Mouse (Mus musculus) MN1 (cell line): ENCODE results near the gene Dnah2.
"Not testable (repeated sequence)": the region's sequence is repeated elsewhere in the genome, so short reads cannot be mapped to it uniquely, and the experiment has no call there.

Experiments
- DNase-seq: peaks from one replicate; pipeline ENCODE4 v3.0.0-alpha.2; 2016; ENCODE audit warnings: low spot score

The Dnah2 gene

DNA sequence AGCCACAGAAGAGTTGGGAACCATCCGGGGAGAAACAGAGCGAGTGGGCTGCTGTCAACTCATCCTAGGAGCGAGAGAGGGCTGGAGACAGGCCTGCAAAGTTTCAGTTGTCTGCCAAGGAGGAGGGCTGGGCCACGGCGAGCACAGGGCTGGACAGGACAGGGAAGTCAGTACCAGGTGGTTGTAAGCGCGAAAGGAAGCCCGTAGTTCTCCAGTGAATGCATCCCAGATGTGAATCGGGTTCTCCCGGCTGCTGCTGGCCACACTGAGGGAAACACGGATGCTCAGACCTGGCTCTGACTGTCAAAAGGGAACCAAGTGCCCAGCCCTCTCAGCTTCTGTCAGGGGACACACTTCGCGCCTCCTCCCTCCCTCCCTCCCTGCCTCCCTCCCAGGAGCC lies 14.5 kb upstream of the Dnah2 start:
- no peak for DNase-seq

DNA sequence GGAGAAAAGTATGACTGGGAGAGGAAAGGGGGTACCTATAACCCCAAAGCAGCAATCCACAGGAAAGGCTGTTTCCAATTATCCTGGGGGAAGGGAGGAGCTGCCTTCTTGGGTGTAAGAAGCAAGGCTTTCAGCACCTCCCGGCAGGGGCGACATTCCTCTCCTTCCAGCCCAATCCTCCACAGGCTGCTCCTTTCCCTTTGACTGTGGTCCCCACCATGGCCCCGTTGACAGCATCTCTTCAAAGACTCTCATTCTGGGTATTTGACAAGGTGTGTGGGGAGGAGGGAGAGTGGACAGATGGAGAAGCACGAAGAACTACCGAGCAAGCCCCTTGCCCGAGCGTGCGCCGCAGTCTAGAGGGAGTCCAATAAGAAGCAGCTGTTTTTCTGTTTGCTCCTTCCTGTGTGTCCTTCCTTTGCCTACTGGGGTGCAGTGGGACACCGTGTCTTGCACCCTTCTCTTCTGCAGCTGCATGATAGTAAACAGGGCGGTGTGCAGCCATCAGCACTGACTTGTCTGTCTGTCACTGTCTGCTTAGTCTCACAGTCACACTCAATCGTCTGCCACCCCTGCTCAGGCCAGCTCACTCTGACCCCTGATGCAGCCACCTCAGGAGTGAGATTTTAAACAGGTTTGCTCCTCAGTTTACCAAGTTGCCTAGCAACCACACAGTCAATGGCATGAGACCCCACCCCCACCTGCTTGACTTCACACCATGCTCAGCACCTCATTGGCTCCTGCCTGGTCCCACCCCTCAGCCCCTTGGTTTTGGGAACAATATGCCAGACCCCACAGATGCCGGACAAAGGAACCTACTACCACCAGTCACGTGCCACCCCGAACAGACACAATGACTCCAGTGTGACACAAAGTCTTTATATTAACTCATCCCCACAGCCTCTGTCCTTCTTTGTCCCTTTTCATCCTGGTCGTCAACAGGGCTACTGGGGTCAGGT lies 12.3 kb upstream of the Dnah2 start:
- no peak for DNase-seq

DNA sequence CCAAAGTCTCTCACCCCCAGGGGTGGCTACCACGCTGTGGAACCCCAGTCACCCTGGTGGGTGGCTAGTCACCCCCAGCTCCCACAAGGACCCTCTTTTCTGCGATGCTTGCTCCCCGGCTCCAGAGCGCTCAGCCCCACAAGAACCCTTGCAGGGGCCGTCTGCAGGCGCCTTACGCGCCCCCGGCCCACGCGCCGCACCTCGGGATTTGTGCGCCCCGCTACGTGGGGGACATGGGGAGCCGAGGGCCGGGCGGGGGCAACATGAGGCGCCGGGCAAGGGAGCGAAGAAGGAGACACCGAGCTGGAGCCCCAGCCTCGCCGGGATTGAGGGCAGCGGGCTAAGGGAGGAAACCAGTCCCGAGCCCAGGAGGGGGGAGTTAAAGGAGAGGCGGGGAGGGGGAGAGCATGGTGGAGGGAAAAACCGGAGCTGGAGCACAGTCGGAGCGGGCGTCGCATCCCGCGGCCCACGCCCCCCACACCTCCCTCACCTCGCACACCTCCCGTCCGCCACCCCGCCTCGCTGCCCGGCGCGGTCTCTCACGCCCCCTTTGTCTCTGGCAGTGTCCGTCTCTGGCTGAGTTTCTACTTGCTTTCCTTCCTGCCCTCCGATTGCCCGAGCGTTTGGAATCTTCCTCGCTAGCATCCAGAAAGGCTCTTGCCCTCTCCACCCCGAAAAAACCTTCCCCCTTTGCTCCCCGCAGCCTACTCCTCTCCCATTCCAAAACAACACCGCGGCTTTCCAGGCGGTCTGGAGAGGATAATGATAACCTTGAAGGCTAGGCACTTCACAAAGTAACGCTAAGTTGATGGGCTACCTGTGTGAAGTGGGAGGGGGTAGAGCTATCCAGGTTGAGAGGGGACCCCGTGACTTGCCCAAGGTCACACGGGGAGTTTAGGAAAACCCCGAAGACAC lies 11.2 kb upstream of the Dnah2 start, which contains the start of gene Efnb3:
TSS of gene Efnb3 (minus strand) at position 355 of the 915 bp plus-strand sequence.
- no peak for DNase-seq

DNA sequence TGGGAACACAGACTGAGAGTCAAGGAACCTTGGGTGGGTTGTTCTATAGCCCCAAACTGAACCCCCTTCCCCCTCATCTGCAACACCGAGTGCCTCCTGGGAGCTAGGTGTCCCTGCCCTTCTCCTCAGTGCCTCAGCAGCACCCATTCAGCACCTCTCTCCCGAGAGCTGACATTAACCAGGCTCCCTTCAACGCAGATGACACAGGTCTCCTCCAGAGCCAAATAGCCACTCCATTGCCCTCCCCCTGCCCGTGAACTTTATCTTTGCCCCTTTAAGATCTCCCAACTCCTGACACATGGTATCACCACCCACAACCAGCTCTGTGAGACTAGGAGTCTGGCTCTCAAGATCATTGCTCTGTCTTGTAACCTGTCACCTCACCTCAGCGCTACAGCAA lies 10.3 kb upstream of the Dnah2 start:
- no peak for DNase-seq

DNA sequence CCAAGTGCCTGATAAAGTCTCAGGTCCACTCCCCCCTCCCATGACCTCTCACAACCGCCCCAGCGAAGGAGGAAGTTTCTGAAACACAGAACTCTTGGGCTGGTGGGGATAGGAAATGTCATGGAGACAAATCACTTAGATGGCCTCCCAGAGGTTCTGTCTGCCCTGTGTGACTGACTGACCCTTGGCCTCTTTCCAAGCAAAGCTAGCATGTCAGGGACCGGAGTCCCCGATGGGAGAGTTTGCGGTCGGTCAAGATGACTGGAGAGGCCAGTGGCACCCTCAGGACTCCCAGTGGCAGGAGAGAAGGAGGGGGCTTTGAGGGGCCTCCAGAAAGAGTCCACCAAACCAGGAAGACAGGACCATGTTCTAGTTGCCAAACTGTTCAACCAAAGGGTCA lies 9.8 kb upstream of the Dnah2 start:
- DNase-seq: no peak

DNA sequence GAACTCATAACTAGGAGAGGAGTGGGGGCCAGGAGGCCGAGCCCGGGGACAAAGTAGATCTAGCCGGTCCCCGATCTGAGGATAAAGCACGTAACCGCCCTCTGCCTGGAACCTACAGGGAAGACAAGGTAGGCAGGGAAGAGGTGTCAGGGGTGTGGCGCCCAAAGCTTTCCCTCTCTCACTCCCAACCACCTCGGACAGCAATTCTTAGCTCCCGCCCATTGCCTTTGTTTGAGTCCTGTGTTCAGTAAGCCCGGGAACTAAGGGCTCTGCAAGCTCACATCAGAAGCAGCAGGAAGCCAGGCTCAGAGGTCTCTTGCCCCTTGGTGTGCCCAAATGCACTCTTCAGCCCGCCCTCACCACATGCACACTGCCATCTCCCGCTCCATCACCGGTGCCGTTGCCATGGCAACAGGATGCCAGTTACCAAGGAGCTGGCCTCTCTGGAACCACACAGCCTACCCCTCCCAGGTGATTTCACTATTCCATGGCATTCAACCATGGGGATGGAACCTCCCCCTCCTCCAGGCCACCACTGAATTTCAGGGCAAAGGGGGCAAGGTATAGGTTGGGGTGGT lies 8.6 kb upstream of the Dnah2 start:
- DNase-seq: peak; percentile 40

DNA sequence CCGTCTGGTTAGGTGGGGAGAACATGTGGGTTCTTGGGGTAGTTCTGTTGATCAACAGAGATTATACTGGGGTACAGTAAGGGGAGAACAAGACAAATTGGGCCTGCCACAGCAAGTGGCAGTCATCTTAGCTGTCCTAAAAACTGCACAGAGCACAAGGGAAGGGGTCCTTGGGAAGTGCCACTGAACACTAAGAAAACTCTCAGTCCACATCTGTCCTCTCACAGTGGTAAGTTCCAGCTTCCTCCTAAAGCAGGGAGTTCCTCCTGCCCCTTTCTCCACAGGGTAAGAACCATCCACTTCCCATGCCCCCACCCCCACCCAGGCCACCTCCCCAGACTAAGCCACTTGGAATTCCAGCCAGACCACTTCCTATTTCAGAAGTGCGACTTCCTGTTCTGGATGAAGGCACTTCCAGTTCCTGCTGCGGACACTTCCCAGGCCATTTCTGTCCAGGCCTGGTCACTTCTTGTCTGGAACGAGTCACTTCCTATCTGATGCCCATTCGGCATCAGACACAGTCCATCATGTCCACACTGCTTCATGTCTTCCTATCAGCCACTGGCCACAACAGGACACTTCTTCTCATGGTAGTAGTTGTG lies 5.7 kb upstream of the Dnah2 start:
- no peak for DNase-seq

DNA sequence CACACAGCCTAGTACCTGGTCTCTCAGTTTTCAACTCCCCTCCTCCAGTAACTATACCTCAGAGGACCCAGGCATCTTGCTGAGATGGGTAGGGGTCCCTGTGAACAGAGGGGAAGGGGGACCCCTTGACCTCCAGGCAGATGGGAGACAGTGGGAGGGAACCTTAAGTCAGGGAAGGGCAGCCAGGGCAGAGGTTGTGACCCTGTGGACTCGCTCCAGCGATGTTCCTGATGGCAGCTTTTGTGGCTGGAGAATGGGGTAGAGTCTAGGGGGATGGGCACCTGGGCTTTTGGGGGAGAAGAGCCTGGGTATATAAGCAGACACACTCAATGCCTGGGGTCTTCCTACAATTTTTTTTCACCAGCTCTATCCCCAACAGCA lies 4.4 kb upstream of the Dnah2 start:
- DNase-seq: no peak

DNA sequence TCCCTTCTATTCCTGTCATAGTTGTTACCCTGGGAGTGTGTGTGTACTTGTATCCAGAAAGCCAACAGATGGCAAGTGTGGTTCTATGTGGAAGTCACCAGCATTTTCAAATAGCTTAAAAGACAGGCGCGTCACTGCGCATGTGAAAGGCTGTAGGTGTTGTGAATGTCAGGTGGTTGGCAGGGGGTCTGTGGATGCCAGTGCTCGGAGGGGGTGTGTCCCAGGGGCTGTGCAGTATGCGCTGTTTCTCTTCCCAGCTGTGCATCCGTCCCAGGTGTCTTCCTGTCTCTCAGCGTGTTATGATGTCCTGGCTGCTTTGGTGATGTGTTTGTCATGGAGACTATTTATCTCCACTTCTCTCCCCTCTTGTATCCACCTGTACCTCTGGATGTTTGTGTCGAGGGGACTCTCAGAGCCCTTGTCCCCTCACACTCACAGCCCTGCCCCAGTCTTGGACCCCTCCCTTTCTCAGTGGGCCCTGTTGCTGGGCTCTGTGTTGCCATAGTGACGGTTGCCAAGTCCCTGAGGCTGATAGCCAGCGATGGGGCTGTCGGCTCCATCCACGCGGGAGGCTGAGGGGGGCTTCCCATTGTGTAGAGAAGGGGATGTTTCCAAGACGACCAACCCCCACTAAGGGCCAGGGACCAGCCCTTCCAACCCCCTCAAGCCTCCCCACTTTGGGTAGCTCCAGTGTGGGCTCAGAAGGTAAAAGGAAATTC lies 3.9 kb upstream of the Dnah2 start:
- no peak for DNase-seq

DNA sequence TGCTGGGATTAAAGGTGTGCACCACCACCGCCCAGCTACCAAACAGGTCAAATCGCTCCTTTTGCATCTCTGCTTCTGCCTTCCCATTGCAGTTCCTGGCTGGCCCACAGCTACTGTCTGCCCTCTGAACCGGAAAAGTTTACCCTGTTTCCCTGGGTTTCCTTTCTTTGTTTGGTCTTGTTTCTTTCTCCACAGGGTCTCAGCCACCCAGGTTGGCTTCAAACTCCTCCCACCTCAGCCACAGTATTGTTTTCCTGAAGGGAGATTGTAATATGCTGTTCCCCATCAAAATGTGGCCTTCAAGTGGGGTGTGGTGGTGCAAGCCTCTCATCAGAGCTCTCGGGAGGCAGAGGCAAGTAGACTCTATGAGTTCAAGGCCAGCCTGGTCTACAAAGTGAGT lies 2.4 kb upstream of the Dnah2 start:
- DNase-seq: no peak

DNA sequence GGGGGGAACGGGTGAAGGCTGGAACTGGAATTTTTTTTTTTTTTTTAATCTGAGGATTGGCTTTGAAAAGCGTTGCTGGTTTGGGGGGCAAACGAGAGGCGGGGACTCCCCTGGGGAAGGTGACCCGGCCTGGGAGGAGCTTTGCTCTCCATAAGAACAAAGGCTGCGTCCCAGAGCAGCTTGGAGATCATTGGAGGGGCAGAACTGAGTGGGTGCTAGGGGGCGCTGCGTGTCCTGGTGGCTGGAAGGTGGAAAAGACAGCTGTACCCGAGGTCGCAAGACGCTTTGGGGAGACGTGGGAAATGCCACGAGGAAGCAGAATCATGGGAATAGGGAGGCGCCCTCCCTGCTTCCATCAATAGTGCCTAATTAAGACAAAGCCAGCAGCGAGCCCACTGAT lies 1.8 kb downstream of the Dnah2 start:
- DNase-seq: peak; percentile 56

DNA sequence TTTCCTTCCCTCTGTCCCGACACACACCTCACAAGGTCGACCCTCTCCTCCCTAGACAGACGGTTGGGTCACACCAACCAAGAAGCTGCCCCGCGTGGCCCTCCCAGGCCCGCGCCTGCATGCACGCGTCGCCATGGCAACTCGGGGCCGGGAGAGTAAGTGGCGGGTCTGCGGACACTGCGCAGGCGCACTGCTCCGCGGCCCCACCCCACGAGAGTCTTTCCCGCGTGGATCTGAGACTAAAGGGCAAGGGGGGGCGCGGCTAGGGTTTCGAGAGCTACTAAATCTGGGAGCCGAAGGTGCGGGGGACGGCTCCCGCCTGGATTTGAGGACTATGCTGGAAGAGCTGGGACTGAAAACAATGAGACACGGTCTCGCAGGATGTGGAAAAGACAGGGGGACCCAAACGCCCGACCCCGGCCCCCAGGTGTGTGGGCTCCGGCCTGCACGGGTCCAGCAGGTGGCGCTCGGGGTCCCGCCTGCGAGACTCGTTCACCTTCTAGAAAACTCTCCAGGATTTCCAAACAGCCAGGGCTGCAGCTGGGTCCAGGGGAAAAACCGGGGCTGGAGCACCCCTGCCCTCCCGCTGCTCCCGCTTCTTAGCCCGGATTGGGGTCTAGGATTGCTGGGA lies 2.4 kb downstream of the Dnah2 start:
- DNase-seq: peak; percentile 83

DNA sequence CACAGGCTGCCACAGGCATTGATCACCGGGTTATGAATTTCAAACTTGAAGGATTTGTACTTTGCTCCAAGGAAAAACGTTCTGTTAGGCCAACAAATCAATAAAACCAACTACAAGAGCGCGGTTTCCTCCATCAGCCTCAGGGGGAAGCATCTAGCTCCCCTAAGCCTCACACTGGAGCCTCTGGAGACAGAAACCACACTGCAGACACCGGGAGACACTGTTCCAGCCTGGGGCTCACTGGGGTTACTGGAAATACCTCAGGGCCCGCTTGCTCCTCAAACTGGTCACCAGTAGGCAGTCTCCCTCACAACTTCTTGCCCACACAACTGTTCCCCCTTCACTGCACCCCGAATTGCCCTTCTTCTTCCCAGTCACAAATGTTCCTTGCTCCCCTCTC lies 3.0 kb downstream of the Dnah2 start:
- peak; percentile 62 for DNase-seq

DNA sequence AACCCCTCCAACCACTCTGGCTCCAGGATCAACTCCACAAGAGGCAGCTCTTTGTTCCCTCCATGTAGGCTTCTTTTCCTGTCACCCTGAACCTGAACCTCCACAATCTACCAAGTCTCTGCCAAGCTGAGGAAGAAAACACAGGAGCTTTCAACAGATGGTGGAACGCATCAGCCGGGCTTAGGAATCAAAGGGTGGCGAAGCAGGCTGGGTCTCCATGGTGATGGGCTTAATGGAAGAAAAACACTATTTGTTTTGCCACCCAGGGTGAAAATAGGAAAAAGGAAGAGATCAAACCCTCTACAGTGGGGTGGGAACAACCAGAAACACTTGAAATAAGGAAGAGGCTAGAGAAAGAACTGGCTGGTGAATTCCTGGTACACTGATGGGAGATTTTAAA lies 5.3 kb downstream of the Dnah2 start:
- no peak for DNase-seq

DNA sequence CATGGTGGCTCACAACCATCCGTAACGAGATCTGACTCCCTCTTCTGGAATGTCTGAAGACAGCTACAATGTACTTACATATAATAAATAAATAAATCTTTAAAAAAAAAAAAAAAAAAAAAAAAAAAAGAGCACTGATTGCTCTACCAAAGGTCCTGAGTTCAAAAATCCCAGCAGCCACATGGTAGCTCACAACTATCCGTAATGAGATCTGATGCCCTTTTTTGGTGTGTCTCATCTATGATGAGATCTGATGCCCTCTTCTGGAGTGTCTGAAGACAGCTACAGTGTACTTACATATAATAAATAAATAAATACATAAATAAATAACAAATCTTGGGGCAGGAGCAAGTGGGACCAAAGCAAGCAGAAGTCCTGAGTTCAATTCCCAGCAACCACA lies 7.2 kb downstream of the Dnah2 start:
- not testable (repeated sequence) for DNase-seq

DNA sequence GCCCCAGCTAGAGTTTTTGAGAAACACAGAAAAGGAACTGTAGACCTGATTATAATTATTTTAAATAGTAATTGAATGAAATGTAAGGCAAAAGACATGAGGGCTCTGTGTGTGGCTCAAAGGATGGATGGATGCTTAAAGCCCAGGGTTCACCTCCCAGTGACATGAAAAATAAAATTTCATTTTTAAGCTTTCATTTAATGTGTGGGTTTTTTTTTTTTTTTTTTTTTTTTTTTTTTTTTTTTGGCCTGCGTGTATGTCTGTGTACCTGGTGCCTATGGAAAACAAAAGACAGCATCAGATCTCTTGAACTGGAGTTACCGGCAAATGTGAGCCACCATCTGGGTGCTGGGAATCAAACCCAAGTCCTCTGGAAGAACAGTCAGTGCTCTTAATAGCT lies 8.2 kb downstream of the Dnah2 start:
- no peak for DNase-seq

DNA sequence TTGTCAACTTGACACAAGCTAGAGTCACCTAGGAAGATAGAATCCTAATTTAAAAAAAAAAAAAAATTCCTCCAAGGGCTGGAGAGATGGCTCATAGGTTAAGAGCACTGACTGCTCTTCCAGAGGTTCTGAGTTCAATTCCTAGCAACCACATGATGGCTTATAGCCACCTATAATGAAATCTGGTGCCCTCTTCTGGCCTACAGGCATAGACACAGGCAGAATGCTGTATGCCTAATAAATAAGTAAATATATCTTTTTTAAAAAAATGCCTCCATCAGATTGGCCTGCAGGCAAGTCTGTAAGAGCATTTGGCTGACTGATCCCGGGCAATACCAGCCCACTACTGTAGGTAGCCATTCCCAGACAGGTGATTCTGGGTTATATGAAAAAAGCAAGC lies 13.9 kb downstream of the Dnah2 start:
- DNase-seq: no peak

DNA sequence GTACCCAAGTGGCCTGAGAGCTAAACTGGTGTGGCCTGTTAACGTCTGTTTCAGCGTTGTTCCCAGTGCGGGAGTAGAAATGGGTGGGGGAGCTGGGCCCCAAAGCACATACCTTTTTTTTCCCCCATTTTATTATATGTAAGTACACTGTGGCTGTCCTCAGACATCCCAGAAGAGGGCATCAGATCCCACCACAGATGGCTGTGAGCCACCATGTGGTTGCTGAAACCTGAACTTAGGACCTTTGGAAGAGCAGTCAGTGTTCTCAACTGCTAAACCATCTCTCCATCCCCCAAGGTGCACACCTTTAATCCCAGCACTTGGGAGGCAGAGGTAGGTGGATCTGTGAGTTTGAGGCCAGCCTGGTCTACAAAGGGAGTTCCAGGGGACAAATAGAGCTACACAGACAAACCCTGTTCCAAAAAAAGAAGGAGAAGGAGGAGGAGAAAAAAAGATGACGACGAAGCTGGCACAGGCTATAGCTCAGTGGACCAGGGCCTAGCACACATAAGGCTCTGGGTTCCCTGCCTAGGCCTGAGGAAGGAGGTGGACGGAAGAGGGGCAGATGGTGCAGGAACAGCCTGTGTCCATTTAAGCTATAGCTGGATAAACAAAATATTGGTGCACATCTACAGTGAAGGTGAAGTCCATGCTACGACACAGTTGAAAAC lies 16.3 kb downstream of the Dnah2 start:
- DNase-seq: no peak

DNA sequence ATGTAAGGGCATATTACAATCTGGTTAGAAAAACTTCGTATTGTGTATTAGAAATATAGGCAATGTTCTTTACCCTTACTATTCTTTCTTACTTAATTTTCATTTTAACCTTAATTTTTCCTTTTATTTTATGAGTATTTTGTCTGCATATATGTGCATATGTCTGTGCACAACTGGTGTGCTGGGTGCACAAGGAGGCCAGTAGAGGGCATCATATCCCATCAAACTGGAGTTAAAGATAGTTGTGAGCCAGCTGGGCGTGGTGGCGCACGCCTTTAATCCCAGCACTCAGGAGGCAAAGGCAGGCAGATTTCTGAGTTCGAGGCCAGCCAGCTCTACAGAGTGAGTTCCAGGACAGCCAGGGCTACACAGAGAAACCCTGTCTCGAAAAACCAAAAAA lies 18.2 kb downstream of the Dnah2 start:
- not testable (repeated sequence) for DNase-seq

DNA sequence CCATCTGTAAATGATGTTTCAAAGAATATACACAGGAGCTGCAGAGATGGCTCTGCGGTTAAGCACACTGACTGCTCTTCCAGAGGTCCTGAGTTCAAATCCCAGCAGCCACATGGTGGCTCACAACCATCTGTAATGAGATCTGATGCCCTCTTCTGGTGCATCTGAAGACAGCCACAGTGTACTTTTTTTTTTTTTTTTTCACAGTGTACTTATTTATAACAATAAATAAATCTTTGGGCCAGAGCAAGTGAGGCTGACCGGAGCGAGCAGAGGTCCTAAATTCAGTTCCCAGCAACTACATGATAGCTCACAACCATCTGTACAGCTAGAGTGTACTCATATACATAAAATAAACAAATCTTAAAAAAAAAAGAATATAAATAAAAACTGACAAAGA lies 18.6 kb downstream of the Dnah2 start:
- DNase-seq: not testable (repeated sequence)

DNA sequence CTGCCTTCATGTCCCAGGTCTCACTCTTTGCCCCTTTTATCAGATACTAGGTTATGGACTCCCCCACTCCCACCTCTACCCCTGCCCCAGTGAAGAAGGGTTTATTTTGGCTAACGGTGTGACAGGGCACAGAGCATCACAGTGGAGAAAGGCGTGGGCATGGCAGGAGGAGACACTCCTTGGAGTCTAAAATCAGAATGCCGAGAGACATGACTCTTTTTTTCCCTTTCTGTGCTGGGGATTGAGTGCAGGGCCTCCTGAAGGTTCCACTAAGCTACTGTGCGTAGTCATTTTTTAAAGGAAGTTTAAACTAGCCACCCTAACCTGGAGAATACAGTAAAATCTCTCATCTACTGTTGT lies 20.9 kb downstream of the Dnah2 start:
- DNase-seq: no peak
